Mouse (Mus musculus): Measurements from ENCODE around the gene S100pbp. TPM values are rescaled to one million over a fixed set of nuclear protein-coding genes. Genes with fewer than 3 reads are reported as not detected.

The S100pbp gene
- polyA plus RNA-seq, 1 experiment from 2014 or later = 12.3 TPM

- WGBS = 73% methylated on average over 4 of the region's 4 CpGs
- no peak overlapping the region for H3K4me3 ChIP-seq
Measured at GRCm38 (mm10) chr4:129145943-129146342, 43.6 kb downstream of the S100pbp start.

GRCm38 (mm10) chr4:129145411-129145810, 44.1 kb downstream of the S100pbp start:
- H3K9me3 ChIP-seq = no peaks in the 10 kb centered on the region
- peaks cover 76% of the 10 kb centered on the region for H3K4me1 ChIP-seq
- ATAC-seq (ENCODE audit: extremely low read depth, insufficient number of reproducible peaks, low FRiP score, low TSS enrichment) = no peak
- H3K4me2 ChIP-seq = no peak overlapping the region
- H3K36me3 ChIP-seq = peaks cover 23% of the 10 kb centered on the region
- 56% methylated on average over 4 of the region's 4 CpGs for WGBS
- H3K9ac ChIP-seq = no peak overlapping the region; the same call in 1 of the 2 replicates
- no peaks in the 10 kb centered on the region for H3K27me3 ChIP-seq (replicated peaks)
- H3K4me3 ChIP-seq = no peak overlapping the region
- peak overlapping the region; percentile 60 for H3K27ac ChIP-seq (replicated peaks)

More at GRCm38 (mm10) chr4:129145943-129146342, 43.6 kb downstream of the S100pbp start:
- ATAC-seq (ENCODE audit: extremely low read depth, insufficient number of reproducible peaks, low FRiP score, low TSS enrichment) = no peak
- Histone ChIP-seq H3K27ac (replicated peaks) (no peak overlapping the region), H3K9me3 (no peaks in the 10 kb centered on the region), H3K27me3 (replicated peaks) (no peaks in the 10 kb centered on the region), H3K4me2 (no peak overlapping the region), H3K4me1 (peaks cover 70% of the 10 kb centered on the region), H3K9ac (no peak overlapping the region), H3K36me3 (peaks cover 28% of the 10 kb centered on the region)

GRCm38 (mm10) chr4:129144401-129145367, 44.8 kb downstream of the S100pbp start:
- Histone ChIP-seq H3K9ac (peak overlapping the region; percentile 38; the same call in 1 of the 2 replicates), H3K4me1 (peaks cover 82% of the 10 kb centered on the region), H3K4me2 (no peak overlapping the region), H3K36me3 (peaks cover 17% of the 10 kb centered on the region), H3K27ac (replicated peaks) (peak overlapping the region; percentile 60), H3K4me3 (no peak overlapping the region), H3K27me3 (replicated peaks) (peaks cover 5% of the 10 kb centered on the region; the same call in 1 of the 2 replicates), H3K9me3 (no peaks in the 10 kb centered on the region)
- WGBS = 51% methylated on average over 16 of the region's 16 CpGs
- no peak for ATAC-seq (ENCODE audit: extremely low read depth, insufficient number of reproducible peaks, low FRiP score, low TSS enrichment)

GRCm38 (mm10) chr4:129143509-129143908, 46.0 kb downstream of the S100pbp start:
- Histone ChIP-seq H3K4me1 (peaks cover 84% of the 10 kb centered on the region), H3K4me2 (no peak overlapping the region), H3K4me3 (no peak overlapping the region), H3K27ac (replicated peaks) (no peak overlapping the region), H3K9me3 (no peaks in the 10 kb centered on the region), H3K36me3 (peaks cover 6% of the 10 kb centered on the region), H3K9ac (no peak overlapping the region), H3K27me3 (replicated peaks) (peaks cover 16% of the 10 kb centered on the region)
- WGBS = 74% methylated on average over 5 of the region's 5 CpGs
- no peak for ATAC-seq (ENCODE audit: extremely low read depth, insufficient number of reproducible peaks, low FRiP score, low TSS enrichment)

GRCm38 (mm10) chr4:129142439-129143045, 47.0 kb downstream of the S100pbp start:
- H3K4me3 ChIP-seq = no peak overlapping the region
- no peak for ATAC-seq (ENCODE audit: extremely low read depth, insufficient number of reproducible peaks, low FRiP score, low TSS enrichment)
- H3K36me3 ChIP-seq = peaks cover 3% of the 10 kb centered on the region; the same call in 1 of the 2 replicates
- peaks cover 84% of the 10 kb centered on the region for H3K4me1 ChIP-seq
- no peaks in the 10 kb centered on the region for H3K9me3 ChIP-seq
- H3K9ac ChIP-seq = peak overlapping the region; percentile 33
- no peak overlapping the region for H3K4me2 ChIP-seq
- WGBS = 80% methylated on average over 11 of the region's 11 CpGs
- H3K27ac ChIP-seq (replicated peaks) = no peak overlapping the region
- H3K27me3 ChIP-seq (replicated peaks) = peaks cover 26% of the 10 kb centered on the region

- ATAC-seq (ENCODE audit: extremely low read depth, insufficient number of reproducible peaks, low FRiP score, low TSS enrichment) = peak; percentile 26; the same call in 1 of the 2 replicates
- peaks cover 87% of the 10 kb centered on the region for H3K4me1 ChIP-seq
- H3K9ac ChIP-seq = peak overlapping the region; percentile 64
- H3K36me3 ChIP-seq = peaks cover 3% of the 10 kb centered on the region; the same call in 1 of the 2 replicates
- H3K27me3 ChIP-seq (replicated peaks) = peaks cover 32% of the 10 kb centered on the region
- H3K27ac ChIP-seq (replicated peaks) = peak overlapping the region; percentile 74
- WGBS = 54% methylated on average over 17 of the region's 17 CpGs
- H3K9me3 ChIP-seq = no peaks in the 10 kb centered on the region
- peak overlapping the region; percentile 35 for H3K4me2 ChIP-seq
- no peak overlapping the region for H3K4me3 ChIP-seq
Measured at GRCm38 (mm10) chr4:129141560-129142438, 47.7 kb downstream of the S100pbp start.

GRCm38 (mm10) chr4:129140808-129141207, 48.7 kb downstream of the S100pbp start:
- H3K9ac ChIP-seq = no peak overlapping the region
- H3K36me3 ChIP-seq = peaks cover 3% of the 10 kb centered on the region; the same call in 1 of the 2 replicates
- peaks cover 41% of the 10 kb centered on the region for H3K27me3 ChIP-seq (replicated peaks)
- ATAC-seq (ENCODE audit: extremely low read depth, insufficient number of reproducible peaks, low FRiP score, low TSS enrichment) = no peak
- no peaks in the 10 kb centered on the region for H3K9me3 ChIP-seq
- H3K27ac ChIP-seq (replicated peaks) = peak overlapping the region; percentile 74
- H3K4me3 ChIP-seq = no peak overlapping the region
- H3K4me2 ChIP-seq = no peak overlapping the region
- 77% methylated on average over 4 of the region's 4 CpGs for WGBS
- H3K4me1 ChIP-seq = peaks cover 77% of the 10 kb centered on the region

- Histone ChIP-seq H3K4me3 (no peak overlapping the region), H3K9ac (no peak overlapping the region), H3K27me3 (replicated peaks) (peaks cover 51% of the 10 kb centered on the region), H3K27ac (replicated peaks) (no peak overlapping the region), H3K4me2 (no peak overlapping the region), H3K4me1 (peaks cover 71% of the 10 kb centered on the region), H3K9me3 (no peaks in the 10 kb centered on the region), H3K36me3 (peaks cover 3% of the 10 kb centered on the region; the same call in 1 of the 2 replicates)
- WGBS = 60% methylated on average over 5 of the region's 5 CpGs
- no peak for ATAC-seq (ENCODE audit: extremely low read depth, insufficient number of reproducible peaks, low FRiP score, low TSS enrichment)
Measured at GRCm38 (mm10) chr4:129139642-129140041, 49.9 kb downstream of the S100pbp start.

GRCm38 (mm10) chr4:129137392-129138321, 51.9 kb downstream of the S100pbp start:
- H3K27ac ChIP-seq (replicated peaks) = peak overlapping the region; percentile 36
- peaks cover 55% of the 10 kb centered on the region for H3K4me1 ChIP-seq

More at GRCm38 (mm10) chr4:129137392-129138321, 51.9 kb downstream of the S100pbp start:
- H3K9me3 ChIP-seq = no peaks in the 10 kb centered on the region
- 47% methylated on average over 14 of the region's 14 CpGs for WGBS
- ATAC-seq (ENCODE audit: extremely low read depth, insufficient number of reproducible peaks, low FRiP score, low TSS enrichment) = no peak
- H3K4me2 ChIP-seq = peak overlapping the region; percentile 90
- peak overlapping the region; percentile 88 for H3K9ac ChIP-seq
- H3K36me3 ChIP-seq = no peaks in the 10 kb centered on the region
- H3K4me3 ChIP-seq = peak overlapping the region; percentile 67
- peaks cover 53% of the 10 kb centered on the region for H3K27me3 ChIP-seq (replicated peaks)
